Mouse (Mus musculus): ENCODE data around the gene Hnrnph2. TPM values are rescaled to one million over a fixed set of nuclear protein-coding genes. Genes with fewer than 3 reads are reported as not detected.
A peak's percentile ranks its signal among the peaks of the same experiment; 100 is the strongest.

The Hnrnph2 gene
- polyA plus RNA-seq, 2 experiments from 2014 or later = 75.6 to 106 TPM

DNA sequence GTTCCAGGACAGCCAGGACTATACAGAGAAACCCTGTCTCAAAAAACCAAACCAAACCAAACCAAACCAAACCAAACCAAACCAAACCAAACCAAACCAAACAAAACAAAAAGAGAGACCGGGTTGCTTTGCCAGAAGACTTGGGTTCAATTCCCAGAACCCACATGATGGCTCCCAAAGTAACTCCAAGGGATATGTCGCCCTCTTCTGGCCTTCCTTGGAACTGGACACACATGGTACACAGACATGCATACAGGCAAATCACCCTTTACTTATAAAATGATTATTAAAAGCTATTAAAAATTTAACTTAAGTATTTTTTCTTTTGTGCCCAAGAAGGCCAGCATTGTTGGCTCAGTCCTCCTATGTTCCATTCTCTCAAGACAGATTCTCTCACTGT is 13.3 kb downstream of the Hnrnph2 start:
- ATAC-seq = no peak

- no peak for ATAC-seq
These were observed 18.7 kb downstream of the Hnrnph2 start for GRCm38 (mm10) chrX:134619695-134620094.

- no peak for ATAC-seq
These were observed 19.4 kb downstream of the Hnrnph2 start for GRCm38 (mm10) chrX:134620254-134620865.

- no peak for ATAC-seq
These were observed 20.7 kb downstream of the Hnrnph2 start for GRCm38 (mm10) chrX:134621685-134622084.

- no peak for ATAC-seq
These were observed 22.4 kb downstream of the Hnrnph2 start for GRCm38 (mm10) chrX:134623350-134623749.

GRCm38 (mm10) chrX:134628200-134628599 is 27.2 kb downstream of the Hnrnph2 start:
- no peak for ATAC-seq

DNA sequence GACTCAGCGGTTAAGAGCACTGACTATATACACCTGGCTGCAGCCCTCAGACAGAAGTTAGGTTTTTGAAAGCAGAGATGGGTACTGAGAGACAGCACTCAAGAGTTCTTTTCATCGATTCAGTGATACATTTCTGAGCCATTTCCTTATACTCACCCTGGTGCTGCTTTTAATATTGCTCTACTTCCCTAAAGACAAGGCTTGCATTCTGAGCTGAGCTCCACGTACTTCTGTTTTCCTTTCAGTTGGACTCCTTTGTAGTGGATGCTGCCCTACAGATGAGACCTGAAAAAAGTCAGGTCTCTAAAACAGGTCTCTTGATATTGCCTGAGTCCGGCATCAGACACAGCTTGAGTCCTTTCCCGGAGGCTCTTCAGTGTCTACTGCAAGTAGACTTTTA is 31.7 kb downstream of the Hnrnph2 start:
- ATAC-seq = no peak

GRCm38 (mm10) chrX:134635111-134635510 is 34.1 kb downstream of the Hnrnph2 start:
- no peak for ATAC-seq

DNA sequence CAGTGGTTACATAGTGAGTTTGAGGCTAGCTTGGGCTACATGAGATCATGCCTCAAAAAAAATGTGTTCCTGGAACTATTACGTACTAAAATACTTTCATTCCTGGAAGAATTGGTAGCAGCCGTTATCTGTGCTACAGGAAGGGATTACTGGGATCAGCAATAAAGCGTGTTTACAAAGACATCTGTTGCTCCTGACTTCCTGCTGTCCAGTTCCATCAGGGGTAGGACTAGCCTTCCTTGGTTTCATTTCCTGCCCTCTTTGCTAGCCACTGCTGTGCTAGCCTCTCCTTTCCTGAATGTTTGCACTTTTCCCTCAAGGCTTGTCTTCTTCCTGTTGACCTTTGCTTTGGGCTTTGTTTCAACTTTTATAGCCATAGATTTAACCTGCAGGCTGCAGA is 34.9 kb downstream of the Hnrnph2 start:
- ATAC-seq = no peak

DNA sequence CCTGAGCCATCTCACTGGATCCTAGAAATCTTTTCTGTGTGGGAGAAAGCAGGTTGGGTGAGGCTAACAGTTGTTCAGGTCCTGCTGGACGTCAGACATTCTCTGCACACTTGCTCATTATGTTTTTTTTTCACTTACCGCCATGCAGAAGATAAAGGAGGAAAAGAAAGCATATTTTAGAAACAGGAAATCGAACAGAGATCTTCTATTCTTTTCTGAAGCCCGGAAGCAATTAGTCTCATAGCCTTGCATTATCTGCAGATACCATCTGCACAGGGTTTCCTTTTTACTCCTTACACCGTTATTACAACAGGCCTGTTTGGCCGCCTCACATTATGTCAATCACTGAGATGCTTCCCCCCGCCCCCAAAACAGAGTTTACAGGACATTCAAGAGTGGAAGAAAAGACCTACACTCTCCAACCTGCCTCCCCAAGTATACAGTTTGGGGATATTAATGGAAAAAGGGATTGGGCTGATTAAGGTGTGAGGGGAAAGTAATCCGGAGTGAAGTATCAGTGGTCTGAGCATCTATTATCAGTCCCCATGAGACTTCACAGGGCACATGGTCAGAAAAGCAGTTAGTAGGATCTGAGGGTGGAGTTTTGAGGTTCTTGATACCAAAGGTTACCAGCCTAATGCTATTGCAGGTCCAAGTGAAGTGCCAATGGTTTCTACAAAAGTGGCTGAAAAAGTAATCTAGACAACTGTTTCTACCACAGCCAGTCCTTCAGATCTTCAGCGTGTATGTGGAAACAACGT is 40.2 kb downstream of the Hnrnph2 start:
- ATAC-seq = peak; percentile 96

- ATAC-seq = no peak
These were observed 45.4 kb downstream of the Hnrnph2 start for GRCm38 (mm10) chrX:134646338-134646737.

DNA sequence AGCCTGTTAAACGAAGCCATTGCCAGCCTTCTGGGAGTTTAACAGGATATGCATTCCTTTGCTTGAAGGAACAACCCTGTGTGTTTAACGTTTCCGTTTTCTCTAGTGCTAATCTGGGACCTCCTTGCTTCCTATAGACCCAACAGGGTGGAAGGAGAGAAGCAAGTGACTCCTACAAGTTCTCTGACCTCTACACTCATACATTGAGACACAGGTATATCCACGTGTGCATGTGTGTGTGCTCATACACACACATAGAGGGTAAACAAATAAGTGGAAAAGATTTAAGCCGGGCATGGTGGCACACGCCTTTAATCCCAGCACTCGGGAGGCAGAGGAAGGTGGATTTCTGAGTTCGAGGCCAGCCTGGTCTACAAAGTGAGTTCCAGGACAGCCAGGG is 46.4 kb downstream of the Hnrnph2 start:
- no peak for ATAC-seq

DNA sequence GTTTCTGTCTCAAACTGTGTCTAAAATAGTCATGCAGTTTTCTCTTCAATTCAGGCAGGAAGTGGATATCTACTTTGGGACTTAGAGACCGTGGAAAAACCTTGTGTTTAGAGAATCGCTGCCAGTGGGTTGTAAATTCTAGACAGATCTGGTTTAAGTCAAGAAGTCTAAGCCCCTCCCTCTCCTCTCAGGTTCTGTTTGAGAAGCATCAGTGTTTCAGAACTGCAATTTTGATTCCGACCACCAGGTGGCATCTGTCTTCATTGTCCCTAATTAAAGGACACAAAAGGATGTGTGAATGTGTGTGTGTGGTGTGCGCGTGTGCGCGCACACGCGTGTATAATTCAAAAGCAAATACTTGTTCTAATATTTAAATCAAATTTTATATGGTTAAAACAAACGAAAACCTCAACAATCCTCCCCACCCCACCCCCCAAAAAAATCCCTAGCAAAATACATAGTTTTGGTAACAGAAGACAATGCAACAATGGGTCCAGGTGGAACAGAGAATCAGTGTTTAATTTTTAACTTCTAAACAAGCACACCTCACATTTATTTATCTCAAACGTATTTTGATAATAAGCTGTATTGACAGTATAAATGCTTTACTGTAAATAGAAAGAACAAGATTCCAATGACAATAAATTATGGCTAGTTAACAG is 47.2 kb downstream of the Hnrnph2 start:
- peak; percentile 71 for ATAC-seq

- no peak for ATAC-seq
These were observed 51.1 kb downstream of the Hnrnph2 start for GRCm38 (mm10) chrX:134652061-134652460.

Other genes starting within 250 kb of the Hnrnph2 start
- under 1 TPM in 1 of 2 experiments, not detected in 1; 0.17 TPM for gene Drp2, start 196.6 kb upstream of the Hnrnph2 start, polyA plus RNA-seq (2017; shearing (Covaris generic))
- not detected for gene Taf7l, start 124.7 kb upstream of the Hnrnph2 start, polyA plus RNA-seq (2017; shearing (Covaris generic))
- 10 to 100 TPM; 31.0 to 38.7 TPM for gene Timm8a1, start 59.3 kb upstream of the Hnrnph2 start, polyA plus RNA-seq (2017; shearing (Covaris generic))
- 1 to 10 TPM in 1 of 2 experiments, under 1 TPM in 1; 0.65 to 2.3 TPM for gene Btk, start 17.6 kb upstream of the Hnrnph2 start, polyA plus RNA-seq (2017; shearing (Covaris generic))
- gene Rpl36a, start 15.5 kb upstream of the Hnrnph2 start, polyA plus RNA-seq (2017; shearing (Covaris generic)) = 100 to 1,000 TPM; 650 to 747 TPM
- gene Gla, start 54 bp upstream of the Hnrnph2 start, polyA plus RNA-seq (2017; shearing (Covaris generic)) = 1 to 10 TPM; 4.6 to 5.0 TPM
- 1 to 10 TPM in 1 of 2 experiments, under 1 TPM in 1; 0.82 to 1.2 TPM for gene Armcx4, start 85.3 kb downstream of the Hnrnph2 start, polyA plus RNA-seq (2017; shearing (Covaris generic))
- 1 to 10 TPM; 1.3 to 2.2 TPM for gene Armcx1, start 116.8 kb downstream of the Hnrnph2 start, polyA plus RNA-seq (2017; shearing (Covaris generic))
- gene Armcx6, start 150.2 kb downstream of the Hnrnph2 start, polyA plus RNA-seq (2017; shearing (Covaris generic)) = 1 to 10 TPM in 1 of 2 experiments, under 1 TPM in 1; 0.93 to 2.3 TPM
- gene Armcx3, start 155.4 kb downstream of the Hnrnph2 start, polyA plus RNA-seq (2017; shearing (Covaris generic)) = 10 to 100 TPM in 1 of 2 experiments, 1 to 10 TPM in 1; 5.9 to 11.8 TPM
- gene Armcx2, start 208.0 kb downstream of the Hnrnph2 start, polyA plus RNA-seq (2017; shearing (Covaris generic)) = 1 to 10 TPM; 5.0 to 8.9 TPM

All from activated CD4-positive, CD25-positive, alpha-beta regulatory T cell, adult 4 months (primary cell).